Mouse (Mus musculus) adrenal gland, adult 8-10 months (tissue): Measurements from ENCODE around the gene Raet1e. TPM values are rescaled to one million over a fixed set of nuclear protein-coding genes. Genes with fewer than 3 reads are reported as not detected.
"Not testable (repeated sequence)": the region's sequence is repeated elsewhere in the genome, so short reads cannot be mapped to it uniquely, and the experiment has no call there.

Experiments
- DNase-seq: peaks from one replicate; pipeline ENCODE4 v3.0.0; 2022
- total RNA-seq, 4 experiments: library from RNA; stranded (reverse); gene quantifications; 2 replicates each; pipeline ENCODE4 v1.2.4; 2022

The Raet1e gene
- total RNA-seq, 4 experiments from 2014 or later, result 2.4 to 3.8 TPM; not detected in 2

DNA sequence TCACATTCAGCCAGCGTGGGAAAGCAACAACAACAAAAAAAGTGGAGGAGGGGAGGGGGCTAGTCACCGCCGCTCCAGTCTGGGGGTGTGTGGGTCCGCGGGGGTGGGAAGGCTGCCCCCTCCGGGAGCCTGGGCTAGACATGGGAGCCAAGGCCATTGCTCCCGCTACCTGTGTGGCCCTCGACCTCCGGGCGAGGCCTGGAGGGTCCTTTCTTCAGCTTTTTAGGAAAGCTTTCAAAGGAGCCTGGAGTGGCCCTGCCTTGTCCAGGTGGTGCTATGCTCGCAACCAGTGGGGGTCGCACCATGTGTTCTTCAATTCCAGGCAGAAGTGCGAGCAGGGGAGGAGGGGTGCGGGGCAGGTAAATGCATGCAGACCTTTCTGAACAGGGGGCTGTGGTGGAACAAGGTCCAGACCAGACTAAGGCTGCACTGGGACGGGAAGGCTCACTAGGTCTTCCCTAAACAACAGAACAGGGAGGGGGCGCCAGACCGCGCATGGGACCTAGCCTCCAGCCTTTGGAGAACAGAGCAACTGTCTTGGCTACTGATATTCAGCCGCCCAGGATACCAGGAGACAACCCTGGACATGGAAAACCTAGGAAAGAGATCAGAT, 116.2 kb downstream of the Raet1e start:
- no peak for DNase-seq

DNA sequence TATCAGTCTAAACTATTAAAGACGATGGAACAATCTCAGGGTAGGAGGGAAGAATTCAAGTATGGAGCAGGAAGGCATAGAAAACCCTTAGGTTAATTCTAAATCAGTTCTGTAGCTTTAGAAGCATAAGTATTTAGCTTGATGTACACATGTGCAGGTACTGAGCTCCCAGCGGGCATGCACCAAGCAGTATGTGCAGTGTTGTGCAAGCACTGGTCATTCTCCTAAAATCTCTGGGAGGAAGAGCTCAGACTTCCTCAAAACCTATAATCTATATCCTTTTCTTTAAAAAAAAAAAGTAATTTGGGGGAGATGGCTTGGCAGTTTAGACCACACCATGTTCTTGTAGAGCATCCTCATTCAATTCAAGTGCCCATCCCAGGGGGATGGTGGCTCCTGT, 120.1 kb downstream of the Raet1e start:
- DNase-seq, result not testable (repeated sequence)

DNA sequence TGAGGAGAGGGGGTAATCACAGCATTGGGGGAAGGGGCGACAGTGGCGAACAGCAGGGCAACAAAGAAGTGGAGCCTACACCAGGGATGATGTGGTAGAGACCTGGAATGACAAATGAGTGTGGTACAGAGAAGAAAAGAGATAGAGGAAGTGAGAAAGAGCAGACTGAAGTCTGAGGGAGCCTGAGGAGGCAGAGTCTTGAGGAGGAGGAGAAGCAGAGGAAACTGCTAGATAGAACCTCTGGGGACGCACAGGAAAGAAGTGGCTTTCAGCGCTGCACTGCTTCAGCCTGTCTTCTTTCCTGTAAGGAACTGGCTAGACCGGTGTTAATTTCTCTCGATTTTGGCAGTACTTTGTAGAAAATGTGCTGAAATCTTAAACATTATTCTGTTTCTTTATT, 124.4 kb downstream of the Raet1e start:
- DNase-seq, result no peak

DNA sequence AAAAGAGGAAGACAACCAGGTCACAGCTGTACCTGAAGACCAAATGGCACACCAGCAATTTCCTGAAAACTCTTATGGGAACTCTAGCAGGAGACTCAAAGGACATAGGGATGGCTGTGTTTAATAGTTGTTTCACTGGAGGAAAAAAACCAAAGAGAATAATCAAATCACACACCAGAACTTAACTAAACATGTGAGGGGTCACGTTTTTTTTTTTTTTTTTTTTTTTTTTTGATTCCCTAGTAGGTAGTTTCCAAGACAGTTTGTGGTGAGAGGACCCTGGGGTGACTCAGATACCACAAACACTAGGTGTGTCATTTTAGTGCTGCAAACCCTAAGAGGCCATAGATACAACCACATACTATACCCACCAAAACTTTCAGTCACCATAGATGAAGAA, 137.3 kb downstream of the Raet1e start:
- no peak for DNase-seq

DNA sequence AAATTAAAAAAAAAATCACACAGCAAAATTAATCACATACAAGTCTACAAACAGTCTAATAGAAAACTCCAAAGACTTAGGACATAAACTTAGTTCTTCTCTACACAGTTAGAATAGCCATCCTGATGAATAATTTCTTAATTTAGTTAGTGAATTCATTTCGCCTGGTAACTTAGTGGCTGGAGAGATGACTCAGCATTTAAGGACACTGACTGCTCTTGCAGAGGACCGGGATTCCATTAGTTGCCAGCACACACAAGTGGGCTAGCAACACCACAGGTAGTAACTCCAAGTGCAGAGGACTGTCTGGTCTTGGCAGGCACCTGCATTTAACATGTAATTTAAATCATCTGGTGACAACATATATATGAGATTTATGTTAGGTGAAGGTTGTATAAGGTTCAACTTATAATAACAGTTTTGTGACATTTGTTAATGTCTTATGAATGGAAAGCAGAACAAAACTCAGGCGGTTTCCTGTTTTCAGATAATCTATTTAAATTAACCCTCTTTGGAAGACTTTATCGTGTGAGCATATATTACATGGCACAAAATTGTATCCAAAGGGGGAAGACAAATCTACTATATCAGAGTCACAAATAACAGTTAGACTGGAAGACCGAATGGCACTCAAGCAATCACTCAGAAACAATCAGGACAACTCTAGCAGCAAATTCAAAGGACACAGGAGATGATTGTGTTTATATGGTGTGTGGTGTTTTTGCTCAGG, 138.8 kb downstream of the Raet1e start:
- DNase-seq, result no peak

DNA sequence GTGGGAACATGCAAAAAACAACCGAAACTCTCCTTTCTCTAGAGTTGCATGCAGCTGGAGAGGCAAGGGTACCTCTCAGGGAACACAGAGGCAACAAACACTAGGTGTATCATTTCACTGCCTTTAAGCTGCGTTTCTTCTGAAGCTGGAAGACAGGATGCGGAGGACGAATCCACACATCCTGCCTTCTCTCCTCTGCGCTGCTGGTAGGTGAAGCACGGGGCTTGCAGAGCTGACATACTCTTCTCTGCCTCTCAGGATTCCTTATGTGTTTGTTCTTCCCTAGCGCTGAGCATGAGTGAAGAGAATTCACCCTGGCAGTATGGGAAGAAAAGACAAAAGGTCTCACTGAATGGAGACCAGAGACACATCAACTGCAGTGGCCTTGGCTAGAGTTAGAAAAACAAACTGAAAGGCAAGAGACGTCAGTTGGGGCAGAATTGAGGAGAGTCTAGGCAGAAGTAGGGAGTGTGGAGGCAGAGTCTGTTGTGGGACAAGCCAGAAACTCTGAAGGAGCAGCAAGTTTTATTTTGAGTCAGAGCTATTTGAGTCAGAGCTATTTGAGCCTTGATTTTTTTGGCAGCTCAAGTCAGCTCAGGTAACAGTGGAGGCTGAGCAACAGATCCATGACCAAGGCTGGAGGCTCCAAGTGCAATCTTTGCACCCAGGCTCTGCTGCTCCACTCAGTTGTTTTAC, 139.5 kb downstream of the Raet1e start:
- no peak for DNase-seq

DNA sequence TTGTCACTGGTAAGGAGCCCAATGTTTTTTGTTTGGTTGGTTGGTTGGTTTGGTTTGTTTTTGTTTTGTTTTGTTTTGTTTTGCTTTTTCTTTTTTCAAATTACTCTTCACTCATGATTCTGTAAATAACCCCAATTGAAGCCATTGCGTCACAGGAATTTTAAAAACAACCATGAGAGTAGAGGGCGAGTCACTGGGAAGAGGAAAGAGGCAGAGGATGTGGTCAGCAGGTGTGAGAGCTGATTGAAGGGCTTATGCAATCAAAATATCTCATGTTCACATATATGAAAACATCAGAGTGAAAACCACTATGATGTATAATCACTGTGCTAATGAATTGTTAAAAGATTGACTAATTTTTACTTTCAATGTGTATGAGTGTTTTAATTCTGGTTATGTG, 141.0 kb downstream of the Raet1e start:
- DNase-seq, result no peak

DNA sequence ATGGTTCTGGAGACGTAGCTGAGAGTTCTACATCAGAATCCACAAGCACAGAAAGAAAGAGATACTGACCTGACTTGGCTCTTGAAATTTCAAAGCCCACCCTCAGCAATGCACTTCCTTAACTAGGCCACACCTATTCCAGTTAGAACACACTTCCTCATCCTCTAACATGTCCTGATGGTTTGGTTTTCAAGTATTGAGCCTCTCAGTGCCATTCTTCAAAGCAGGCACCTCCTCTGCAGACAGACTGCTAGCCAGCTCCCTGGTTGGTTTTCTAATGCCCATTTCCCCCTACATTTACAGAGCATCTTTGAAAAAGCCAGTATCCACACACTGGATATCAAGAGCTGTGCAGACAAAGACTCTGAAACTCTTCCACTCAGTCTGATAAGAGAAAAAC, 143.3 kb downstream of the Raet1e start:
- no peak for DNase-seq

DNA sequence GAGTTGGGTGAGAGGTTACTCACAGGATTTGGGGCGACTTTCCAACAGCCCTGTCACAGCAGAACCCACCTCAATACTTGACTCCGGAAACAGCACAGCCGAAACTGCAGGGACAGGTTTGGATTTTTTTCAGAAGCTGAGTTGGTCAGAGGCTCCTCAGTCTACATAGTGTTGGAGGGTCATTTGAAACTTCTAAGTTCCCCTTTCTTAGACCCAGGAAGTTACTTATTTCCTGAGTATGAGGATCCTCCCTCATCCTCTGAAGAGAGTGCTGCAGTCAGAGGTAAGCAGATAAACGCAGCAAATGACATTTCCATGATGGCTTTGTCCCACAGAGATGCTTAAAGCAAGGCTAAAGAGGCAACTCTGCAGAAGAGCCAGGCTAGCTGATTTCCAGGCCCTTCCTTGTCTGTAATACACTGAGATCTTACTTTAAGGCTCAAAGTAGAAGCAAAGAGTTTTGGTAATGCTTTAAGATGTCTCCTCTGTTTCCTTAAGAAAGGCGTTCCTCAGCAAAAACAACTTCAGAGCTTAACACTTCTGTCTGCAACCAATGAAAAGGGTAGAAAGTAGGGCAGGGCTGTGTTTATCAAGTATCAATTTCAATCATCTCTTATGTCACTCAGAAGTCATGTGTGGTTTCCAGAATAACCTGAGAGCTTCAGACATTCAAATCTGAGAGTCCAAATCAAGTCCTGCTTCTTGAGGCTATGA, 144.1 kb downstream of the Raet1e start:
- DNase-seq, result no peak

DNA sequence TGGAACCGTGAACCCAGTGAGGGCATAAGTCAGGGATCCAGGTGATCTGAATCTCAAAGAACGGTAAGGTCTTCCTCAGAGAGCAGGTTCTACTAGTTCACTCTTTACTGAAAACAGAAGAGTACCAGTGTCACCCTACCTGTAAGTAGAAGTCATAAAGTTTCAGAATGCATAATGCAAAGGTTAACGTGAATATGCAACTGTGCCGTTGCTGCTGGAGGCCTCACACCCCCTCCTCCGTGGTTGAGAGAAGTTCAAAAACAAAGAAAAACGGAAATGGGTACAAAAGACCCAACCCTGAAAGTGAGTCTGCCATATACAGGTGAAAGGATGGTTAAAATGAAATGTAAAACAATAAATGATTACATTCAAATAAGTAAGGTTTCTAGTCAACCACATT, 145.4 kb downstream of the Raet1e start:
- DNase-seq, result no peak

DNA sequence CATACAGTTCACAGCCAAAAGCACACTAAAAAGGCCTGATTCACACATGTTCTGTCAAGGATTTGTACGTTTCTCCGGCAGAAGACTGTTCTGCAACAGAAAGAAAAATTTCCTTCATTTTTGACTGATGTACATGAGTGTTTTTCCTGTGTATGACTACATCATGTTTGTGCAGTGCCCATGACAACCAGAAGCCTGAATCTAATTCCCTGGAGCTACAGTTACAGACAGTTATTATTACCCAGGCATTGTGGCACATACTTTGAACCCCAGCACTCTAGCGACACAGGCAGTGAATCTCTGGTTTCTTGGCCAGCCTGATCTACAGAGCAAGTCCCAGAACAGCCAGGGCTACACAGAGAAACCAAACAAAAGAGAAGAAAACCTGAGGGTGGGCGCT, 147.4 kb downstream of the Raet1e start:
- DNase-seq, result no peak

DNA sequence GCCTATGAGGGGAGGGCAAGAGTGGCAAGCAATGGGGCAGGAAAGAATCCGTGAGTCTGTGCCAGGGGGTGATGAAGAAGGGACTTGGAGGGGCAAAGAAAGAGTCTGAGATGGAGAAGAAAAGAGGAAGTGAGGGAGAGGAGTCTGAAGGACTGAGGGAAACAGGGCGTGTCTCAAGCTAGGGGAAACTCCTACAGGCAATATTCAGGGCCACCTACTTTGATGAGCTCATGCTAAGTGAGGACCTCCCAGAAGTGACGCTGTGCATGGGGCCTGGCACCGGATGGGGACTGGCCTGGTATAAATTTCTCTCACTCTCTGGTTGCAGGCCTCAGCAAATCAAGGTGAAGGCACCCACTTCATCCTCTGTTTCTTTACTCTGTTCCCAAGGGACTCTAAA, 148.1 kb downstream of the Raet1e start:
- no peak for DNase-seq

DNA sequence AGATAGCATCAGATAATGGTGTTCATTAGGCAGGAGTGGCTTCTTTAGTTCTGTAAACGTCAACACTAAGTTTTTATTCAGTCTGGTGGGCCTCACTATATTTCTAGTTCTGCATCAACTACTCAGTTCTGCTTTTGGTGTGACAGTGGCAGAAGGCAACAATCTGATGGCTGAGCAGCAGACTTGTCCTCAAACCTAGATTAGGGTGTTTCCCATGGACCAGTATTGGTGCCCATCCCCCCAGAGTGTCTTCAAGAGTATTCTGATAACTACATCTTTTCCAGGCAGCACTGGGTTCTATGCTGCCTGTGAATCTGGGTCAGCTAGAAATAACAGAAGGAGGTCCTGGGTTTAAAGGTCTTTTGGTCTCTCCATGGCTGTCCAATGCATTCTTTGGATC, 149.9 kb downstream of the Raet1e start:
- no peak for DNase-seq

DNA sequence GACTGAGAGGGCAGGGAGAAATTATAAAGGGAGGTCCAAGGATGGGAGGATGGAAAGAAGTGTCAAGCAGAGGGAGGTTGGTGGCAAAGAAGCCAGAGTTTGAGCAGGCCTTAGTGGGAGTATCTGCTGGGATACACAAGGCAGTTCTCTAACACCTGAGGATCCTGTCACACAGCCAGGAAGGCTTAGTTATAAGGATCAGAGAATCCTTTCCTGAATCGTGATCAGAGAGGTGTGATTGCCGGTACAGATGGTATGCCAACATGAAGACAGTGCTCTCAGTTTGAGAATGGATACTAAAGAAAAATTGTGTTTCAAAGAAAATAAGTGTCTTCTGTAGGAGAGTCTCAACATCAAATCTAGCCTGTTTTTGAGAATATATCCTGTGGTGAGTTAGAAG, 164.5 kb downstream of the Raet1e start:
- DNase-seq, result no peak

DNA sequence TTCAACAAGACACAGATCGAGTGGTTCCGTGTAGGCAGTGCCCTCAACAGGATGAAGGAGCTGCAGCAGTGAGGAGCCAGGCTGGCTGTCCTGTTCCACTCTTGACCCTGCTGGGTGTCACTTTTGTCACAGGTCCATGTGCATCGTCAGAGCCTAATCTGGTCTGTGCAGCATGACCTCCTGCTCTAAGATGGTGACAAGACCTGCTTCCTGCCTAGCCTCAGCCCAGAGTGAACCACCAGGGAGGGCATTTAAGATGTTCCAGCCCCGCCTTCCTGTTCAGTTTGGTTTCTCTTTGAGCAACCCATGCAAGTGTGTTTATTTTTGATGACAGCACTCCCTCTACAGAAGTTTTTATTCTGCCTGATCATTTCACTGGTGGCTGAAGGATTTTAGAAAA, 187.4 kb downstream of the Raet1e start:
- DNase-seq, result not testable (repeated sequence)

DNA sequence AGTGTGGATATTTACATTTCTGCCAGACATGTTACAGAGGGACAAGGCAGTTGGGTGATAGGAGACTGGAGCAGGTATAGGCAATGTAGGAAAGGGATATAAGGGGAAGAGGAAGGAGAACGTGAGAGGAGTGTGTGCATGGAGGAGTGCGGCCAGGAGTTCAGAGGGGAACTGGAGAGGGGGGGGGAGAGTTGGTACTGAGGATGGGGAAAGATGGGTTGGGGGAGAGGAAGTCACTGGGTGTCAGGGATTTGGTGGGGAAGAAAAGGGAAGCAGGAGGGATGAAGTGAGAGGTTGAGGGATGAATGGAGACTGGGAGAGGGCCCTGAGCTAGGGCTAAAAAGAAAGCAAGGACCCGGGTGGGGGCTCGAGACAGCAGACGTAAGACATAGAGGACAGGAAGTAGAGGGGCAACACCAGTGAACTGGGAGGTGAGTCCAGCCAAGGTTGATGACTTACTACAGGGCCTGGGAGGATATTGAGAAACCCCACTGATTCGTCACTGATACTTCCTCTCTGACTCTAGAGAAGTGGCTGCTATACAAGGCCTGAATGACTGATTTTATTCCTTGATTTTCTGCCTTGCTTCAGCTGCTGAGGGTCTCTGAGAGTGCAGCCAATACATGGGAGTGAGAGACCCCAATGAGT, 195.3 kb downstream of the Raet1e start:
- DNase-seq, result not testable (repeated sequence)

DNA sequence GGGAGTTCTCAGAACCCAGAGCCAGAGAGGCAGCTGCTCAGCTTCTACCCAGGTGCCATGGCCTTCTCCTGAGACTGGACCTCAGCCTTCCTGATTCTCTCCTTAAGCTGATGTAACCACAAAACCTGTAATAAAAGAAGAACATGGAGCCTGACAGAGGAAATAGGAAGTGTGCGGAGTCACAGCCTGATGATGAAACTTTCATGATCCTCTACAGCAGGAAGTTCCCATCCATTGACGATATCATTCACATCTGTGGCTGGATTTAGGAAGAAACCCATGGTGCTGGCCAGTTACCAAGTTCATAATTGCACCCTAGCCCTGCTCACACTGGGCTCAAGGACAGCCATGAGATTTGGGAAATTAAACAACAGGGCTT, 195.8 kb downstream of the Raet1e start:
- DNase-seq, result not testable (repeated sequence)

DNA sequence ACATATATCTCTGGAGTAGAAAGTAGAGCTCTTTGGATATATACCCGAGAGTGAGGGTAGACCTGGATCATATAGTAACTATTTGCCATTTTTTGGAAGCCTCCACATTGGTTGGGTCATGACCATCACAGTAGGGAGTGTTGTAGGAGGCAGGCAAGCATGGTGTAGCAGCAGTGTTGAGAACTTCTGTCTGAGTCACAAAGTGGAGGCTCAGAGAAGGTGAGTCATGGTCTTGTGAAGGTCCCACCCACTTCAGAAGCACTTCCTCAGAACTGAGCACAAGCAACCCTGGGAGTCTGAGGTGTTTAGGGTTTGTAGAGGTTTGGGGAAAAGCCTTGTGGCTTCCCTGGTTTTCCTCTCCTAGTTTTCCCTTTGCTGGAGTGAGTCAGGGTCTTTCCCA, 199.0 kb downstream of the Raet1e start:
- not testable (repeated sequence) for DNase-seq

DNA sequence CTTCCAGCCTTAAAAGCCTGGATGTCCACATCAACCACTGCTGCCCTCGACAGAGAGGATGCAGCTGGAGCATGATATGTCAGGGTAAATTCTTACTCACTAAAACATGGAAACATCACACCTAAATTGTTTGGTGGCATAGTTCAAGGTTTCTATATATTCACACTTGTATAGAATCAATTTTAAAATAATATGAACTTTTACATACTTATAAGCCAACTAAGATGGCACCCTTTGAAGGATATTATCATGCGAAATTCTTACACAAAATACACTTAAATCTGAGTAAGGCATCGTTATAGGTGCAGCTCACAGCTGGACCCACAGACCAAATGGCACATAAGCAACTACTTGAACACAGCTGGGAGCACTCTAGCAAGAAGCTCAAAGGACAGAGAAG, 201.9 kb downstream of the Raet1e start, which contains the start of gene Raet1d:
TSS of gene Raet1d (plus strand) at position 301 of the 400 bp plus-strand sequence.
- not testable (repeated sequence) for DNase-seq

DNA sequence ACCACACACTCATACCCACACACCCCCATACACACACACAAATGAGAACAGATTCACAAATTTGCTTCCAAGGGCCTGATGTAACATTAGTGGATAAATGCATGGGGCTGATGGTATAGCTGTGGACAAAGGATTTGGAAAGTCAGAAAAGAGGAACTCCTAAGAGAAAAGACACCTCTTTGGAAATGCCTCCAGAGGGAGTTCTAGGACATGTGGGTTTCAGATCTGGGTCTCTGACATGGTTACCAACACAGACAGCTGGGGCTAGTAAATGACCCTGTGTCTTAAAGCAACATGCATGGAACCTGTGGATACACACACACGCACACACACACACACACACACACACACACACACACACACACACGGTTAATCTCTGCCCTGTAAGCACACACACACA, 202.6 kb downstream of the Raet1e start:
- not testable (repeated sequence) for DNase-seq

DNA sequence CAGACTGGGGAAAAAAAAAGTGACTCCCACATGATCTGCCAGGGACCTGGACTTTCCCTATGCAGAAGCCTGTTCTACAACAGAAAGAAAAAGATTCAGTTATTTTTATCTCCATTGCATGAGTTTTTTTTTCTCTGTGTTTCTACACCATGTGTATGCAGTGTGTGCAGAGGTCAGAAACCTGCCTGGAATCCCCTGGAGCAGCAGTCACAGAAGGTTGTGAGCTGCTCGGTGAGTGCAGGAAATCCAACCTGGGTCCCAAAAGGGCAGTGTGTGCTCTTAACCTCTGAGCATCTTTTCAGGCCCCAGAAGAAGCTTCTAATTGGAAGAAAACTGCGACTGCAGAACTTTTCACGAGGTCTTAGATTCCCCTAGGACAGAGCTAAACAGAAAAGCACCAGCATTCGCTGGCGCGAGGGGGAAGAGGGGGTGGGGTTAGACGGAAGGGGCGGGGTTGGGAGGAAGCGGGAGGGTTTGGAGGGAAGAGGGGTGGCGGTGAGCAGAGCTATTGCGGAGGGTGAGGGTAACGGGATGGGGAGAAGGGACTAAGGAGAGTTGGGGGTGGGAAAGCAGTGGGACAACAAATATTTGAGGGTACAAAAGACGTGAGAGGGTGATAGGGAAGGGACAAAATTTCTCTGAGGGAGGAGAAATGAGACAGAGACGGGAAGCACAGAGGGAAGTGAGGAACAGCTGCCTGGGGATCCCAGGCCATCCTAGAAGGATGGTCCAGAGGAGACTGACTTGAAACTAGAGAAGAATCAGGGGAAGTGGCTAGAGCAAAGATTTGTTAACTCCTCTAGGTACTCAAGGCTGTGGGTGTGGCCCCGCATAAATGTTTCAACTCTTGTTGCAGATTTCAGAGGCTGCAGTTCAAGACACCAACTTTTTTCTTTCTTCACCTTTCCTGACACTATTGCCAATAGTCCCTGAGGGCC, 203.3 kb downstream of the Raet1e start:
- DNase-seq, result not testable (repeated sequence)
